Mouse (Mus musculus) ovary, adult 2 months (tissue): ENCODE data around the gene Vwce. TPM values are rescaled to one million over a fixed set of nuclear protein-coding genes. Genes with fewer than 3 reads are reported as not detected.

Experiments used
- polyA plus RNA-seq: library from polyadenylated mRNA; depleted of rRNA; stranded (reverse); fragments of >200 nt; gene quantifications from 2 replicates; pipeline ENCODE4 v1.2.3, GENCODE M21; 2012; rRNA removed

Gene Vwce
- polyA plus RNA-seq, result 0.47 and 1.0 TPM in 2 replicates

GRCm38 (mm10) chr19:10634106-10634871 is at the start of gene Vwce:
Gene Vwce (plus strand): TSS chr19:10634213.

GRCm38 (mm10) chr19:10605293-10605900 is 28.6 kb upstream of the Vwce start, which contains the start of the genes Ddb1 and Tkfc:
Gene Ddb1 (plus strand): TSS chr19:10605327.
Gene Tkfc (minus strand): TSS chr19:10605654.

GRCm38 (mm10) chr19:10677915-10678771 is 44.1 kb downstream of the Vwce start, which contains the start of gene Pga5:
Gene Pga5 (minus strand): TSS chr19:10678071.

GRCm38 (mm10) chr19:10688537-10689352 is 54.7 kb downstream of the Vwce start, which contains the start of gene Vps37c:
Gene Vps37c (plus strand): TSS chr19:10688735.

Other genes with a start within 250 kb of the Vwce start
- 42.2 and 53.2 TPM in 2 replicates for gene Syt7, start 245.1 kb upstream of the Vwce start, polyA plus RNA-seq
- gene Lrrc10b, start 176.7 kb upstream of the Vwce start, polyA plus RNA-seq, result 46.3 and 61.4 TPM in 2 replicates
- gene Ppp1r32, start 151.3 kb upstream of the Vwce start, polyA plus RNA-seq, result 16.4 and 18.1 TPM in 2 replicates
- gene Cpsf7, start 108.9 kb upstream of the Vwce start, polyA plus RNA-seq, result 31.6 and 52.4 TPM in 2 replicates
- 19.1 and 24.4 TPM in 2 replicates for gene Sdhaf2, start 108.1 kb upstream of the Vwce start, polyA plus RNA-seq
- gene Tmem216, start 78.0 kb upstream of the Vwce start, polyA plus RNA-seq, result 18.1 and 23.6 TPM in 2 replicates
- 41.1 and 42.6 TPM in 2 replicates for gene Cyb561a3, start 57.0 kb upstream of the Vwce start, polyA plus RNA-seq
- 15.5 and 19.1 TPM in 2 replicates for gene Tmem138, start 56.9 kb upstream of the Vwce start, polyA plus RNA-seq
- gene Ddb1, start 28.9 kb upstream of the Vwce start, polyA plus RNA-seq, result 140 and 182 TPM in 2 replicates
- 17.7 and 18.7 TPM in 2 replicates for gene Tkfc, start 28.6 kb upstream of the Vwce start, polyA plus RNA-seq
- gene Pga5, start 43.9 kb downstream of the Vwce start, polyA plus RNA-seq, result 1.4 and 2.0 TPM in 2 replicates
- gene Vps37c, start 54.5 kb downstream of the Vwce start, polyA plus RNA-seq, result 31.6 and 39.4 TPM in 2 replicates
- gene Cd5, start 104.8 kb downstream of the Vwce start, polyA plus RNA-seq, result 0.25 and 0.53 TPM in 2 replicates
- gene Cd6, start 195.8 kb downstream of the Vwce start, polyA plus RNA-seq, result 0.24 and 1.2 TPM in 2 replicates
- gene Slc15a3, start 205.5 kb downstream of the Vwce start, polyA plus RNA-seq, result 9.7 and 11.8 TPM in 2 replicates
- gene Tmem132a, start 235.7 kb downstream of the Vwce start, polyA plus RNA-seq, result 155 and 161 TPM in 2 replicates
- gene Tmem109, start 247.8 kb downstream of the Vwce start, polyA plus RNA-seq, result 150 and 163 TPM in 2 replicates